Mouse (Mus musculus): ENCODE measurements at regions not wholly inside any gene's neighbourhood (a gene's known extent, or its start where the extent isn't known, plus 50 kb on each side); places are given as distances from the start of the nearest gene placed in this dataset.

GRCm38 (mm10) chr11:52557836-52558235, 161.6 kb downstream of the 9530068E07Rik start:
- no peak for TF ChIP-seq CTCF (IDR thresholded peaks at IDR 0.05; ENCODE audit: low read depth)
- no peak for TF ChIP-seq EP300 (optimal IDR thresholded peaks at IDR 0.05)

Data from stomach, postnatal 0 days (tissue).